Mouse (Mus musculus) retina, postnatal 7 days (tissue): ENCODE measurements around the gene Glra4.
"Not testable (repeated sequence)": the region's sequence is repeated elsewhere in the genome, so short reads cannot be mapped to it uniquely, and the experiment has no call there.

Experiments
- DNase-seq: peaks from one replicate; pipeline ENCODE4 v3.0.0-alpha.2; 2012; ENCODE audit warnings: low read depth, low spot score

Gene Glra4

GRCm38 (mm10) chrX:136732016-136732415 lies 47.9 kb downstream of the Glra4 start:
- DNase-seq, result no peak

- DNase-seq, result not testable (repeated sequence)
Observed at GRCm38 (mm10) chrX:136714742-136715474, 65.0 kb downstream of the Glra4 start.

GRCm38 (mm10) chrX:136708782-136709181 lies 71.2 kb downstream of the Glra4 start:
- no peak for DNase-seq

GRCm38 (mm10) chrX:136708168-136708681 lies 71.7 kb downstream of the Glra4 start:
- no peak for DNase-seq
